Mouse (Mus musculus) Muller cell, postnatal 12 days (primary cell): ENCODE results near the gene Epb41l4b.
A peak's percentile ranks its signal among the peaks of the same experiment; 100 is the strongest.

Experiments
- DNase-seq: peaks from one replicate; pipeline ENCODE4 v3.0.0-alpha.2; 2015; ENCODE audit errors: inconsistent ontology term

Epb41l4b gene

DNA sequence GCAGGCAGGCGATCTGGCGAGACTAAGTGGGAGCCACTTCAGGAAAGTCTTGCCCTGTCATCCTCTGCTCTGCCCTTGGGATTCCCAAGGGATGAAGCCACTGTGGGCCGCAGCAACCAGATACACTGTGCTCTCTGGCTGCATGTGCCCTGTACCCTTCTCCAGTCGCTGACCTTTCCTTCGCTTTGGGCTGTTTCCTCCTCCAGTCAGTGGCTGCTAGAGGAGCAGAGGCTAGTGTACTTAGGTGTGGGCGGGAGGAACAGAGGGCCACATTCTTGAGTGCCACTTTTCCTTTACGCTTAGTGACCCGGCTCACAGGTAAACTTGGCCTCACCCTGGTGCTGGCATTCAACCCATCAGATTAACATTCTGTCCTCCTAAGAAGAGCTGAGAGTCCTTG is 10.6 kb upstream of the Epb41l4b start:
- no peak for DNase-seq

DNA sequence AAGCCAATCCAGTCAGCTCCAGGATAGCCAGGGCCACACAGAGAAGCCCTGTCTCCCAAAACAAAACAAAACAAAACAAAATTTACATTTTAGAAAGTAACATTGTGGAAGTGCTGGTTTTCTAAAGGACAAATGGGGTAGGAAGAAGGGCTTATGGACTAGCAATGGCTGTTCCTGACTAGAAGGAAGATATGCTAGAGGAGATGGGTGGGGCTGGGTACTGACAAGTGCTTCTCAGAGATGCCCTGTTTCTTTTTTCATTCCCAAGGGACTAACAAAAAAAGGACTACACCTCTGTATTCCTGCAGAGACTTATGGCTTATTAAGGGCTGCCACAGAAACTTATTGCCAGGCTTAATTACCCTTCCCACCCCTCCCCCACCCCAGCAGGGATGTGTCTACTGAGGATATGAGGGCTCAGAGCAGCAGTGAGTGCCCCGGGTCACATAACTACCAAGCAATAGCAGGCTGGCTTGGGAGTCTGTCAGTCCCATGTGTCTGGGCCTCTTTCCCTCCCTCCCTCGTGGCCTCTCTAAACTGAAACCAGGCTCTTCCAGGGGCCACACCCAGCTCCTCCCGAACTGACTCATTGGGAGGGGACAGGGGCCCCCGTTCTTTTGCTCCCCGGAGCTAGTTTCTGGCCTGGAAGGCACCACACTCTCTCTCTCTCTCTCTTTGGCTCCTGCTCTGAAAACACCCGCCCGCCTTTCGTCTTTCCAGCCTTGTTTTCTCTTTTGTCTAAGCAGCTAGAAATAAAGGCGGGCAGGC is 10.0 kb upstream of the Epb41l4b start:
- peak; percentile 81 for DNase-seq

DNA sequence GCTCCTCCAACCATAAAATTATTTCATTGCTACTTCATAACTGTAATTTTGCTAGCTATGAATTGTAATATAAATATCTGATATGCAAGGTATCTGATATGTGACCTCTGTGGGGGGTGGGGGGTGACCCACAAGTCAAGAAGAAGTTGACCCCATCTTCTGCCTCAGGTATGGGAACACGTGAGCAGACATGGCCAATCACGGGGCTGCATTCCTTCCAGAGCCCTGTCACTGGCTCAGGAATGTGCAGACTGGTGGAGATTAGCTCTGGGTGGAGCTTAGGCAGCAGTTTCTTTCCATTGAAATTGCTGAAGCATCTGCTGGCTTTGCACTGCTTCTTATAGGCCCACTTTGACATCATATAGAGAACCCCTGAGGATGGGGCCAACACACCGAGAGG is 4.9 kb upstream of the Epb41l4b start:
- DNase-seq = no peak

DNA sequence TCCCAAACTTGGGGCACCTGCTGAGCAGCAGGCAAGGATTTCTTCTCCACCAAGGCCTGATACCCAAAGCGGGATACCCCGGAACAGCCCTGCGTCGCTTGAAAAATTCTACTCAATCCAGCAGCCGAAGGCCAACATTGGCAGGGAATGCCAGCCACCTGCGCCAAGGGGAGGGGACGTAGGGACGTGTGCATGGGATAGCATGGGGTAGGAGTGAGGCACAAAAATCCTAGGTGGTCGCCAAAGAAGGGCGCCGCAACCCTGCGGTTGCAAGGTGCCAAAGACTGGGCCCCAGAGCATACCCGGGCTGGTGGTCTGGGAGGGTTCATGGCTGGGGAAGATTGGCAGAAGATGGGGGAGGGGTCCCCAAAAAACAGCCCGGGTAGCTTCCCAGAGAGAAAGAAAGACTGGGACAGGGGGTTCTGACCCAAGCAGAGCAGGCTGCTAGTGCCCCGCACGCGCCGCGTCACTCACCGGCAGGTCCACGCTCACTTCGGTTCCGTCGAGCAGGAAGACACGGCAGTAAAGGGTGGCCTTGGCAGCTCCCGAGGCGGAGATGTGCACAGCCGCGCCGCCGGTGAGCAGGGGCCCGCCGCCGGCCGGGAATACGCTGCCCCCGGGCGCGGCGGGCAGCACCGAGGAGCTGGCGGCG is 737 bp downstream of the Epb41l4b start:
- peak; percentile 45 for DNase-seq

DNA sequence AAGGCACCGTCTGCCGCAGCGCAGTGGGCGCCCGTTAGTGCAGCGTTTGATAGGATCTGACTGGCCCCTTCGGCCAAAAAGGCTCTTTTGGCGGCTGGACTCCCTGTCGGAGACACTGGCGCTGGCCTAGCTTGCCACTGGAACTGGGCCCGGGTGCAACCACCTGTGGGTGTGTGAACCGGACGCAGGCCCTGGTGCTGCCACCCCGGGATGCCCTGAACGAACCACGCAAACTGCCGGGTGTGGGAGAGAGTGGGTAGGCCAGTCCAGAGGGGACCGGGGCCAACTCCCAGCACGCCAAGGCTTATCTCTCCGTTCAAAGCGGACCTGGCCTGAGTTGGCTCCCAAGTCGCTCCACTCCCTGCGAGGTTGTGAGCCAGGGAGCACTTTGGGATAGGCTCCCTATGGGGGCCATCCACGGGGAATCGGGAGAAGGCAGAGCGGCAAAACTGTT is 1.3 kb downstream of the Epb41l4b start:
- DNase-seq = peak; percentile 70

DNA sequence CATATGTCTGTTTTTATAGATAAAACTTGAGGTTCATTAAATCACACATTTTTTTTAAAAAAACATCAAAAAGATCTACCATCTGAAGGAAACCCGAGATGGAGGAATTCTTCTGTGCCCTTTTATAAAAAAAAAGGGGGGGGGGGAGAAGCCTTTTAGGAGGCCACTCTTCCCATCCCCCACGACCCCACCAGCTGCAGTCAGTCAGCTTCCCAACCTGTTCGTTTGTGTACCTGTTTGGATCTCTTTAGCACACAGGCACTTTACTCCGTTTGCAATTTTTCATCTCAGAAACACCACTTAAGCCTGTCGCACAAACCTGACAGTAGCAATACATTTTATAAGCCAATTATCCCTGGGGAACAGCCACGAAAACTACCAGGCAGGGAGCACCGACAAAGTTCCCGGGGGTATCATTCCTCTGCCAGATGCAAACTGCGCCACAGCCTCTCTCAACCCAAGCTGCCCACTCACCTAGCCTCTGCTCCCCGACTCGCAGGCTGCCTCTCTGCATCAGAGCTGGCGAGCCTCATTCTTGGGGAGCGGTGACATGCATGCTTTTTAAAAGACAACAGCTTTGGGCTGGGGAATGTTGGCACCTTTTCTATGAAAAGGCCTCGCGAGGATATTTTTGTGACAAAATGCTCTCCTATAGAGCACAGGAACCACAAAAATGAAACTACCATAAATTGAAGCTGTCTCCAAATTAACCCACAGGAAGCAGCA is 2.1 kb downstream of the Epb41l4b start:
- peak; percentile 40 for DNase-seq

DNA sequence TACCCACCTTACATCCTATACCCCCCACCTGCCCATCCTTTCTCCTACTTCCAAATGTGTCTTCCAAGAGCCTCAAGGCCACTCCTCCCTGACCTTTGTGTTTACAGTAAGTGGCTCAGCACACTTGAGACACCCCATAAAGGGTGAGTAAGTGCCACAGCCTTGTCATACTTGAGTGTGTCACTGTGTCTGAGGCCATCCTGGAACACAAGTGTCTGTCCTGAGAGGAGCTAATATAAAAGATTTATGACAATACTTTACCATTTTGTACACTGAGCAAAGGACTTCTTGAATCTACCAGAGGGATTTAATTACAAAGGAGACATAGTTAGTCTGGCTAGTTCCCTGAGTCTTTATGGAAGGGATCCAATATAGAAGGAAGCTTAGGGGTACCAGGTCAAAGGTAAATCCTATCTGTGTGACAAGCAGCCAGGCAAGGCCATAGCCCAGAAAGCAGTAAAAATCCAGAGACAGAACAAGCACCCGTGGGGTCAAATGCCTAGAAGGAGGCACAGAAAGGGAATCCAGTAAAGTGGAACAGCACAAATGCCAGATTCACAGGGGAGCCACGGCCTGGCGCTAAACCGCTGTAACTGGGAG is 2.9 kb downstream of the Epb41l4b start:
- DNase-seq = peak; percentile 34

DNA sequence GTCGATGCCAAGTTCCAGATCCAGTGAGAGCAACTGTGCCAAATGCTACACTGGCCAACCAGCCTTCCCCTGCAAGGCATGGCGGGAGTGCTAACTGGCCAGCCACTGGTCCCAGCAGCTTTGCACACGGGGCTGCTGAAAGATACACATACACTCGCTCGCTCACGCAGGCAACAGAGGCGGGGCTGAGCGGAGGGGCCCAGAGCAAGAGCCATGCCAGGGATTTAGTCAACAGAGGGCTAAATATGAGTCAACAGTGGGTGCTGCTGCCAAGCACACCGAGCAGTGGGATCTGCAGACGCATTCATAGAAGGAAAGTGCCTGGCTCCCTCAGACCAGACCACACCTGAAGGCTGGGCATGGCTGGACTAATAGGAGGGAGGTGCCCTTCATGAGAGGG is 3.8 kb downstream of the Epb41l4b start:
- DNase-seq = peak; percentile 91

DNA sequence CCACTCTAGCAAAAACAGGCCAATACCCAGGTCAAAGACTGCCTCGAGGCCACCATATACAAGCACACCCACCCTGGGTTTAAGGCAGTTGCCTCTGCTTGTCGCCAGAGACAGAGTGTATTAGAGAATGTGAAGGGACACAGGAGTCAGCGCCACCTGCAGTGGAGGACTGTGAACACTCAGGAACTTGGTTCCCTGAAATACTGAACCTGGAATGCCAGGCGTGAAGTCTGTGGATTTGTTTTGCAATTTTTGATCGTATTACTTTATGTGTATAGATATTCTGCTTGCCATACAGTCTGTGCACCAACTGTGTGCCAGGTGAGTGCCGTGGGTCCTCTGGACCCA is 5.2 kb downstream of the Epb41l4b start:
- DNase-seq = no peak

DNA sequence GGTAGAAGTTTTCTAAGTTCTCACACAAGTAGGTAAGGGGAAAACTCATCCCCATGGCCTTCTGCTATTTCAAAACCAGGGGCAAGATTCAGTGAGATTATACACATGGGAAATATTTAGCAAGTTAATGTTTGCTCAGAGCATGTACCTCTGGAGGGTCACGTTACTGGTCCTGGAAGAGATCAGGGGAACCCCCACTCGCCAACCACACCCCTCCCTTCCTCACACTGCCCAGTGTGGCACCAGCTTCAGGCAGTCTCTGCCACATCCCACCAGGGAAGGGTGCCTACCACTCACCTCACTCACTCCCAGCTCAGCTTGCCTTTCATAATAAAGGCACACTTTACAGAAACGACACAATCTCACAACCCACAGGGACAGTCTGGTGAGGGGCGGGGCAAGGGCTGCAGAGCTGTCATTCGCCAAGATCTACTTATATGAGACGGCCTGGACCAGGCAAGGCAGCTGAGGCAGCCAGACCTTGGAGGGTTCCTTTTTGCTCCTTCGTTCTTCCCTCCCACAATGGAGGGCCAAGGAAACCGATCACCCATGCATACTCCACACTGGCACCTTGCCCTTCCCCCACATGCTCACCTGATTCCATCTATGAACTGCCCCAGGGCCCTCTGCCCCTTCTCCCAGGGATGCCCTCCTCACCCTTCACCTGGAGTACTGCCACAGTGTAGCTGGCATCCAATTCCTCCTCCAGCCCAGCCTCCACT is 5.7 kb downstream of the Epb41l4b start:
- no peak for DNase-seq

DNA sequence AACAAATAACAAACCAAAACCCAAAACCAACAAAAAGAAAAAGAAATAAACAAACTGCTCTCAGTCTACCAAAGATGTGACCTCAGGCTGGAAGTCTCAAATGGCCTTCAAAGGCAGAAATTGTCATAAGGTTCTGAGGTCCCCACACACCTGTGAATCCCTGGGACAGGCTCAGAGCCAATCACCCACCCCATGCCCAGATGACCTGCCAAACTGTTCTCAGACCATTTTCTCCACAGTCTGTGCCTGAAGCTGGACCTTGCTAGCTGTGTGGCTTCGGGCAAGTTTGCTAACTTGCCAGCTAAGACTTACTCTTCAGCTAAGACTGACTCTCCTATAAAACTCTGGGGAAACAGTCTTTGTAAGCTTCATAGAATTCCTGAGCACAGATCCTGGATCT is 7.8 kb downstream of the Epb41l4b start:
- DNase-seq = no peak

DNA sequence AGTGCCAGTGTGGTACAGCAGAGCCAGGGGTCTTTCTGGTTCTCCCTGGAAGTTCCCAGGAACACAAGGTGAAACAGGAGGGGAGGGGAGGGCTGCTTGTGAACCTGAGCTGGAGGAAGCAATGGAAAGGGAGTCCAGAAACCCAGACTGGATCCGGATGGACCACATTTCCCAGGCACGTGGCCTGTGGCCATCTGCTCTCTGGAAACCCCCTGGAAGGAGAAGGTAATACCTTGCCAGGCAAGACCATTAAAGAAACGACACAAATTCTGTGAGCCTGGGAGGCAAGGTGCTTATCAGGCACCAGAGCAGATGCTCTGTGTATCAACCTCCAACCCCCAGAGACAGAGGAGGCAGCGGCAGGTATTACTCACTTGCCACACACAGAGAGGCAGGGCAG is 8.7 kb downstream of the Epb41l4b start:
- no peak for DNase-seq

DNA sequence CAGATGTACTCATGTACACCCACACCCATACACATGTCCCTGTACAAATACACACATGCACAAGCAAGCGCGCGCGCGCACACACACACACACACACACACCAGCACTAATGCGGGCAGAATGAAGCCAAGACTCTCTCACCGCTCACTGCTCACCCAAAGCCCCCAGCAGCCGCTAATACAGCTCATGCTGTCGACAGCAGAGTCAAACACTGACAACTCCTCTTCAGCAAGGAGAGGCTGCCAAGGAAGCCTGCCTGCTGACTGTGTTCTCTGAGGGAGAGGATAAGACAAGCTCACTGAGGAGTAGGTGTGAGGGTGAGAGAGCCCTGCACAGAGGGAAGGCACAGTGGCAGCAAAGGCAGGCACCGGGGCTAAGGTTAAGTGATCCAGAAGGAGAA is 11.4 kb downstream of the Epb41l4b start:
- no peak for DNase-seq

DNA sequence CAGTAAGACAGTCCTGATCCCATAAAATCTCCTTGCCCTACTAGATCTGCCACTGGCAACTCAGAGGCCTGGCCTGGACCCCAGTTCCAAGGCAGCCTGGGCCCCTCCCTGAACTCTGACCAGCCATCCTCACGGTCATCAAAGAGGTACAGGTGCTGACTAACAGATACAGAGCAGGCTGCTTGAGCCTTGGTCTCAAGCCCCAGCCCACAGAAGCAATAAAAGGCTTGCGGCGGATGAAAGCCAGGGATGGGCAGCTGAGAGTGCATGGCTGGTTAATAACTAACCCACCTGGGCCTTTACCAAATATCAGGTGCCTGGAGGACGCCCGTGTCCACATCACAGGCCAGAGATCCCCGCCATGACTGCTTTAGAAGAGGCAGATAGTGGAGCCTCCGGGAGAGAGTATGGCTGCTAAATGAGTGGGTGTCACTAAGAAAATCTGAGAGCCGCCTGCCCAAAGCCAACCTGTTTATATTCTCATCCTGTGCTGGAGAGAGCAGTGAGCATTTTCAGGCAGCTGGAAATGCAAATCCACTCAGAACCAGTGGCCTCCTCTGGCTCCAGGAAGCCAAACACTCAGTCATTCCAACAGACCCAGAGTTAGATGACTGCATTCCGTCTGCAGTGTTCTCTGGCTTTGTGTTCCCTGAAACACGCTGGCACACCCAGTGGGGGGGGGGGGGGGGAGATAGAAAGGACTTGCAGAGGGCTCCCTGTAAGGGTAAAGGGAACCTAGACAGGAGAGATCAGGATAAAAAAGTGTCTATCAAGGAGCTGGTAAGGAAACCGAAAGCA is 13.3 kb downstream of the Epb41l4b start:
- DNase-seq = peak; percentile 22

DNA sequence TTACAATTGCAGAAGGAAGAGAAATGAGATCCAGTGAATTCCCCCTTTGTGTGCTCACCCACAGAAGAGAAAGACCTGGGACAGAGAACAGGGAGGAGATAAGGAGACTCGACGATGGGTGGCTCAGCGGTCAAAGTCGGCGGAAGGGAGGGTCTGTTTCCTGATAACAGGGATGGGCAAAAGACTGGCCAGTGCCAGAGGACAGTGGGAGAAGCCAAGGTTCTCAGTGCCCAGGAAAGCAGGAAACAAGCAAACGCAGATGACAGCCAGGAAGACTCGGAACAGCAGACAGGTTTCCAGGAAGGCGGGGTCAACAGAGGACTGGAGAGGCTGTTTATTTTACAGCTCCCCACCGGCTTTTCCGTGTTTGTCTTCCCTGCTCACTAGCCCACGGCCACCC is 20.2 kb downstream of the Epb41l4b start:
- no peak for DNase-seq

DNA sequence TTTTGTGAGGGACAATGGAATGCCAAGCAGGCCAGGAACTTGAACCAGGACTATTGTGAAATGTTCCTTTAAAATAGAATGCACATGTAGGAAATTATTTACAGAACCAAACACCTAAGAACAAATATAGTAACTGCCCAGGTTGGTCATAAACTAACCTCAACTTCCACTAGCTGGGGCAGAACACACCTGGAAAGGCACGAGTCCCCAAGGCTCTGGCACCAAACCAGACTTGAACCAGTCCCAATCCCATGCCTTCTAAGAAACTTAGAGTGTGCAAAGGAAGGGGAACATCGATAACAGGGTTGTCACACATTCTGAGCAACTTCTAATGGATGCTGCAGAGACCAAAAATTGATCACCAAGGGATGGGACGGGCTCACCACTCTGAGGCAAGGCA is 21.1 kb downstream of the Epb41l4b start:
- no peak for DNase-seq

DNA sequence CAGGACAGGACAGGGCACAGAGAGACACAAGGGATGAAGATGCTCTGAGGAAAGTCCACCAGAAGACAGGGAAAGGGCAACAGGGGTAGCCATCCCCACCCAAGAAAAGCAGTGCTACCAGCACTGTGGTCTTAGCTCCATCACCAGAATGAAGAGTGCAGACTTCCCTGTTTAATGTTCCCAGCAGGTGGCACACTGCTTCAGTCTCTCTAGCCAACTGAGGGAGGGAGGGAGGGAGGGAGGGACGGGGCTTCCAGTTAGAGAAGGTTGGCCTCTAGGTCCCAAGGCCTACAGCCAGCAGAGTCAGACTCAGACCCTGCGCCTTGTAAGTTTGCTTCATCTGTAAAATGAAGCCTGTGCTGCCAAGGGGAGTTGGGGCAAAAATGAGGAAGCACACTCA is 22.7 kb downstream of the Epb41l4b start:
- DNase-seq = peak; percentile 59

DNA sequence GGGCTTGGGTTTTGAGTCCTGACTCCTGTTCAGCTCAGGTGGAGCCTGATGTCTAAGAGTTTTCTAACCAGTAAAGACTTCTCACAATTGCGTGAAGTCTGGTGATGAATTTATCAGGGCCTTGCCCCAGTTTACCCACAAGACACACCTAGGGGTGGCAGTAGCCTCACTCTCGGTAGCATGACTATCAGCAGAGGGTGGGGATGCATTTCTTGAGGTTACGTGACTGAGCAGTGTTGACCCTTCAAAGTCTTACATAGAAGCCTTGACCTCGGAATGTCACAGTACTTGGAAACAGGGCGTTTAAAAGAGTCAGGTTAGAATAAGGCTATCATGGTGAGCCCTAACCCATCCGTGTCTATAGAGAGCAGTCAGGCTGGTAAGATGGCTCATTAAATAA is 23.3 kb downstream of the Epb41l4b start:
- DNase-seq = no peak

DNA sequence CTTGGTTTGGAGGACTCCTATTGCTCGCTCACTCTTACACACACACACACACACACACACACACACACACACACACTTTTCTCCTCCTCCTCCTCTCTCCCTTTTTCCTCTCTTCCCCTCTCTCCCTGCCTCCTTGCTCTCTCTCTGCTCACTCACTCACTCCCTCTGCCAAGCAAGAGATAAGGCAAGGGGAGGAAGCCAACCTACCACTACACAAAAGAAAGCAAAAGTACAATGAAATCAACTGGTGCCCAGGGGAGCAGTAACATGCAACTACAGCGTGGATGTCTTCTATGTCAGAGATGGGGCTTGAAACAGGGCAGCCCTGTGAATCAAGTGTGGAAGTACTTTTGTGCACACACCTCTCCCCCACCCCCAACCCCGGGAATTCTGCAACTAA is 24.4 kb downstream of the Epb41l4b start:
- DNase-seq = no peak

DNA sequence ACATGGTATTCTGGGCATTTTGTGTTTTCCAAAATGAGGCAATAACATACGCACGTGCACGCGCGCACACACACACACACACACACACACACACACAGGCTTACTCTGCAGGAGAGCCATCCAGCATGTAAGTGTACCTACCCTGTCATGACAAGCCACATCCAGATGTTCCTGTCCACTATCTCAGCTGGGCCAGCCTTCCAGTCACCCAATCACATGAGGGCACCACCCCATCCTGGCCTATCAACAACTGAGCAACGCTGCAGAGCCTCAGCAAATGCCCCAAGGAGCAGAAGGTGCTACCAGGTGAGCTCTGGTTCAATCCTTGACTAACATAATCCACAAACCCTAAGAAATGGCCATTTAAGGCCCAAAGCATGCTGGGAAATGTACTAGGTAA is 27.0 kb downstream of the Epb41l4b start:
- DNase-seq = no peak
